In the genomic region with DNA sequence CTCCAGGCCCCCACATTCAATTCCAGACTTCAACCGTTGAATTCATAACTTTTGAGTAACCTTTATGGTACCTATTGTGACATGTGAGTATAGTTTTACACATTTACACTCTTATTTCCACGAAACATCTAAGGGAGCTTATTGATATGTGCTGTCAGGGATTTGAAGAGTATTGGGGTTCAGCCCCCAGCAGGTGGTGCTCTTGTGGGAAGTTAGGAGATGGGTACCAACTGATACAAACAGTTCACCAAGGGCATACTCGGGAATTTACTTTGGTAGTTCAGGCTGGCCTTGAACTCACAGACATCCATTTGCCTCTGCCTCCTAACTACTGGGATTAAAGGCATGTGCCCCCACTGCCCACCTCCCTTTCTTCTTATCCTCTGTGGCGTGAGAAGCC, we compare ENCODE assay signal across 11 mouse cellular contexts. TPM values are rescaled to one million over a fixed set of nuclear protein-coding genes. Genes with fewer than 3 reads are reported as not detected.
A peak's percentile ranks its signal among the peaks of the same experiment; 100 is the strongest.
DNase-seq lines count a peak whose midpoint lies in the region; ATAC-seq and TF ChIP-seq lines count a peak whose summit lies in the region.
"Had no signal": no experiment of that assay in that cellular context is flagged by ENCODE, and none has a peak within 500 bp of the region (broad histone marks: within the 10 kb centered on the region; RNA-seq: fewer than 3 reads in every experiment).

No protein-coding gene starts in this region.

- H3K9ac ChIP-seq in liver, adult 2 months (ENCODE audit: low read depth, low read length): no peak overlapping the region
- no peak overlapping the region for H3K9ac ChIP-seq in liver, embryonic 12.5 days
- no peak overlapping the region for H3K9ac ChIP-seq in neural tube, embryonic 15.5 days (replicated peaks)
- H3K9ac ChIP-seq: embryonic facial prominence, embryonic 12.5 days; midbrain, embryonic 12.5 days had no signal

- ATAC-seq in liver, embryonic 12.5 days: no peak
- ATAC-seq in neural tube, embryonic 15.5 days (ENCODE audit: low FRiP score): no peak

- H3K4me1 ChIP-seq in liver, adult 2 months (ENCODE audit: control insufficient read depth, insufficient read depth, low read length): 0 out of 2 replicates have a peak, but pooled peaks cover 5% of the 10 kb centered on the region
- no peaks in the 10 kb centered on the region for H3K4me1 ChIP-seq in liver, embryonic 12.5 days
- H3K4me1 ChIP-seq in neural tube, embryonic 15.5 days: no peaks in the 10 kb centered on the region
- H3K4me1 ChIP-seq: embryonic facial prominence, embryonic 12.5 days; midbrain, embryonic 12.5 days had no signal

- H3K36me3 ChIP-seq in liver, adult 2 months (ENCODE audit: control insufficient read depth, insufficient read depth, low read length): no peaks in the 10 kb centered on the region
- H3K36me3 ChIP-seq in liver, embryonic 12.5 days: no peaks in the 10 kb centered on the region
- no peaks in the 10 kb centered on the region for H3K36me3 ChIP-seq in splenic B cell, adult 2 months (ENCODE audit: control insufficient read depth, insufficient read depth, low read length, poor library complexity, severe bottlenecking)
- no peaks in the 10 kb centered on the region for H3K36me3 ChIP-seq in neural tube, embryonic 15.5 days
- H3K36me3 ChIP-seq: embryonic facial prominence, embryonic 12.5 days; midbrain, embryonic 12.5 days had no signal

- no peak overlapping the region for H3K4me3 ChIP-seq in liver, adult 2 months (ENCODE audit: insufficient read depth, low read depth, low read length)
- no peak overlapping the region for H3K4me3 ChIP-seq in liver, embryonic 12.5 days
- H3K4me3 ChIP-seq in neural tube, embryonic 15.5 days (replicated peaks): no peak overlapping the region
- H3K4me3 ChIP-seq: embryonic facial prominence, embryonic 12.5 days; midbrain, embryonic 12.5 days had no signal

- H3K27me3 ChIP-seq in liver, adult 2 months (ENCODE audit: control insufficient read depth, insufficient read depth, low read length): no peaks in the 10 kb centered on the region
- H3K27me3 ChIP-seq in liver, embryonic 12.5 days (replicated peaks): no peaks in the 10 kb centered on the region
- no peaks in the 10 kb centered on the region for H3K27me3 ChIP-seq in splenic B cell, adult 2 months (ENCODE audit: control insufficient read depth, insufficient read depth, low read length, poor library complexity, severe bottlenecking)
- H3K27me3 ChIP-seq in neural tube, embryonic 15.5 days (replicated peaks): no peaks in the 10 kb centered on the region
- H3K27me3 ChIP-seq: embryonic facial prominence, embryonic 12.5 days; midbrain, embryonic 12.5 days had no signal

- peak; percentile 19 for DNase-seq in adrenal gland, adult 2 months
- no peak for DNase-seq in adrenal gland, postnatal 4 days (ENCODE audit: low spot score in 2 of 2)
- DNase-seq in liver, adult 2 months (ENCODE audit: extremely low read depth, low read depth, low spot score): peak; percentile 37
- DNase-seq in T-cell, adult 2 months (ENCODE audit: low spot score): peak; percentile 55
- peak; percentile 58 for DNase-seq in splenic B cell, adult 2 months (ENCODE audit: low read depth, low spot score)
- no peak for DNase-seq in retina, postnatal 1 day
- DNase-seq: cerebellum, adult 11-12 months had no signal

- 78% methylated on average over 4 of the region's 4 CpGs for WGBS in liver, adult 2 months
- 69% methylated on average over 4 of the region's 4 CpGs for WGBS in liver, embryonic 12.5 days (ENCODE audit: insufficient replicate concordance)
- WGBS in neural tube, embryonic 15.5 days: 85% methylated on average over 4 of the region's 4 CpGs

- H3K27ac ChIP-seq in liver, adult 2 months (replicated peaks; ENCODE audit: insufficient read depth, low read depth, low read length): no peak overlapping the region
- no peak overlapping the region for H3K27ac ChIP-seq in liver, embryonic 12.5 days
- H3K27ac ChIP-seq in neural tube, embryonic 15.5 days (replicated peaks): no peak overlapping the region
- H3K27ac ChIP-seq: embryonic facial prominence, embryonic 12.5 days; midbrain, embryonic 12.5 days had no signal

- no peak overlapping the region for H3K4me2 ChIP-seq in liver, embryonic 12.5 days
- no peak overlapping the region for H3K4me2 ChIP-seq in neural tube, embryonic 15.5 days
- H3K4me2 ChIP-seq: embryonic facial prominence, embryonic 12.5 days; midbrain, embryonic 12.5 days had no signal

- no peaks in the 10 kb centered on the region for H3K79me2 ChIP-seq in liver, adult 2 months (ENCODE audit: control insufficient read depth, insufficient read depth, low read length)

- no peaks in the 10 kb centered on the region for H3K9me3 ChIP-seq in liver, embryonic 12.5 days (replicated peaks)
- no peaks in the 10 kb centered on the region for H3K9me3 ChIP-seq in neural tube, embryonic 15.5 days (replicated peaks)
- H3K9me3 ChIP-seq: embryonic facial prominence, embryonic 12.5 days; midbrain, embryonic 12.5 days had no signal

- peak; percentile 27; the same call in 1 of the 2 replicates for TF ChIP-seq CTCF in liver, adult 2 months (IDR thresholded peaks at IDR 0.05; ENCODE audit: low read depth, low read length)

- no peak for TF ChIP-seq POLR2A in liver, adult 2 months (IDR thresholded peaks at IDR 0.05; ENCODE audit: extremely low read depth, insufficient read depth, low read length)

RNA-seq across cellular contexts. Expression of gene Elovl6, which starts 11.7 kb away (rescaled TPM):
- 10 to 100 TPM; 59.0 to 96.0 TPM for total RNA-seq in adrenal gland, adult 2 months (2021)
- polyA plus RNA-seq in adrenal gland, adult 2 months (2012; rRNA removed): 111 and 121 TPM in 2 replicates
- total RNA-seq in adrenal gland, postnatal 4 days (2021): 10 to 100 TPM; 19.4 to 24.2 TPM
- 30.5 and 44.3 TPM in 2 replicates for total RNA-seq in liver, adult 2 months (2014; rRNA removed)
- polyA plus RNA-seq in liver, adult 2 months (2012; rRNA removed): 44.6 and 70.5 TPM in 2 replicates
- polyA plus RNA-seq in liver, embryonic 12.5 days (2016; fragmentation: Nextera tagmentation; extraction: Ambion mirVana): 14.3 and 14.8 TPM in 2 replicates
- 41.6 and 43.7 TPM in 2 replicates for polyA plus RNA-seq in neural tube, embryonic 15.5 days (2015; fragmentation: Nextera tagmentation; extraction: Ambion mirVana)

Comparison
In these comparisons a context has a peak if more than half of its experiments do, and no peak if none do; other contexts are left out.
1. DNase-seq: peak in adrenal gland, adult 2 months (single experiment), liver, adult 2 months (single experiment), T-cell, adult 2 months (single experiment) and splenic B cell, adult 2 months (single experiment); none in adrenal gland, postnatal 4 days (0 of 2) and retina, postnatal 1 day (single experiment).